Mouse (Mus musculus) cerebellum, postnatal 36 days (tissue): ENCODE data around the gene 1700019A02Rik.

Experiments used
- DNase-seq, 2 experiments: peaks; one replicate each; pipeline ENCODE4 v3.0.0; 2021 to 2022; ENCODE audit warnings: mixed read lengths in 2 of 2

The 1700019A02Rik gene

GRCm38 (mm10) chr1:53187536-53187935 lies at the start of gene 1700019A02Rik:
Gene 1700019A02Rik (minus strand): TSS chr1:53187636.
- DNase-seq, result no peak

GRCm38 (mm10) chr1:53226063-53226462 lies 38.6 kb upstream of the 1700019A02Rik start:
- DNase-seq, result peak; percentile 26 to 28

- DNase-seq, result peak; percentile 53 to 62
Measured at GRCm38 (mm10) chr1:53225616-53226015, 38.2 kb upstream of the 1700019A02Rik start.

GRCm38 (mm10) chr1:53224775-53225174 lies 37.3 kb upstream of the 1700019A02Rik start:
- no peak for DNase-seq

GRCm38 (mm10) chr1:53210136-53210535 lies 22.7 kb upstream of the 1700019A02Rik start:
- no peak for DNase-seq

GRCm38 (mm10) chr1:53203902-53204301 lies 16.5 kb upstream of the 1700019A02Rik start:
- no peak for DNase-seq

GRCm38 (mm10) chr1:53201630-53202199 lies 14.3 kb upstream of the 1700019A02Rik start:
- no peak for DNase-seq

GRCm38 (mm10) chr1:53194536-53194935 lies 7.1 kb upstream of the 1700019A02Rik start:
- DNase-seq, result no peak

- no peak for DNase-seq
Measured at GRCm38 (mm10) chr1:53191234-53191633, 3.8 kb upstream of the 1700019A02Rik start.

GRCm38 (mm10) chr1:53189620-53190019 lies 2.2 kb upstream of the 1700019A02Rik start:
- no peak for DNase-seq

GRCm38 (mm10) chr1:53186301-53186700 lies 1.1 kb downstream of the 1700019A02Rik start:
- no peak for DNase-seq

GRCm38 (mm10) chr1:53157715-53158114 lies 29.7 kb downstream of the 1700019A02Rik start:
- DNase-seq, result no peak

- DNase-seq, result no peak
Measured at GRCm38 (mm10) chr1:53123066-53123465, 64.4 kb downstream of the 1700019A02Rik start.

GRCm38 (mm10) chr1:53110561-53110960 lies 76.9 kb downstream of the 1700019A02Rik start:
- no peak for DNase-seq
